Comparison of ENCODE assay signal across 8 mouse cellular contexts in genomic region chr11:32642249-32642876, GRCm38 (mm10). TPM values are rescaled to one million over a fixed set of nuclear protein-coding genes. Genes with fewer than 3 reads are reported as not detected.
DNase-seq lines count a peak whose midpoint lies in the region; ATAC-seq and TF ChIP-seq lines count a peak whose summit lies in the region.

Fbxw11 (plus strand) TSS chr11:32642724.

- 0 out of 2 replicates have a peak, but pooled peaks have one; percentile 1 for TF ChIP-seq CTCF in gastrocnemius, adult 2 months (IDR thresholded peaks at IDR 0.05)
- TF ChIP-seq CTCF in hindbrain, postnatal 0 days (IDR thresholded peaks at IDR 0.05; ENCODE audit: low read depth): no peak; the same call in 1 of the 2 replicates
- TF ChIP-seq CTCF in left cerebral cortex, adult 2 months (IDR thresholded peaks at IDR 0.05): no peak; the same call in 1 of the 2 replicates

- under 1% methylated on average over 56 of the region's 64 CpGs for WGBS in hindbrain, postnatal 0 days

- peak; percentile 99 for DNase-seq in ZHBTc4 (ENCODE audit: low read depth, low spot score)
- DNase-seq in gastrocnemius, adult 2 months: peak; percentile 97
- peak; percentile 98 for DNase-seq in hindbrain, postnatal 0 days (ENCODE audit: low spot score)
- DNase-seq in left cerebral cortex, adult 2 months (ENCODE audit: extremely low spot score in 1 of 2, low spot score in 2 of 2): peak; percentile 94 to 95
- peak; percentile 95 to 97 for DNase-seq in right cerebral cortex, adult 2 months (ENCODE audit: low spot score in 2 of 2)
- peak; percentile 95 for DNase-seq in urinary bladder, postnatal 14 days (ENCODE audit: low spot score)

- no peaks in the 10 kb centered on the region for H3K27me3 ChIP-seq in hindbrain, postnatal 0 days (ENCODE audit: insufficient read depth, low read length)

- ATAC-seq in common myeloid progenitor, adult 5-6 weeks (replicated peaks; ENCODE audit: low read depth, poor library complexity, severe bottlenecking): peak; percentile 82
- peak; percentile 95 for ATAC-seq in hindbrain, postnatal 0 days
- peak; percentile 87 for ATAC-seq in megakaryocyte, adult 5-6 weeks (ENCODE audit: poor library complexity, severe bottlenecking)

- H3K4me3 ChIP-seq in gastrocnemius, adult 2 months: peak within 1 kb of the TSS; percentile 89
- peak within 1 kb of the TSS; percentile 97 for H3K4me3 ChIP-seq in hindbrain, postnatal 0 days (ENCODE audit: low read length)
- peak within 1 kb of the TSS; percentile 61 for H3K4me3 ChIP-seq in left cerebral cortex, adult 2 months

- peaks cover 15% of the 10 kb centered on the region; the same call in 1 of the 2 replicates for H3K4me1 ChIP-seq in hindbrain, postnatal 0 days (ENCODE audit: insufficient read depth, low read length)

- no peaks in the 10 kb centered on the region for H3K9me3 ChIP-seq in hindbrain, postnatal 0 days (ENCODE audit: low read length)

- no peaks in the 10 kb centered on the region for H3K36me3 ChIP-seq in hindbrain, postnatal 0 days (ENCODE audit: insufficient read depth, low read length)

- H3K27ac ChIP-seq in gastrocnemius, adult 2 months: peak within 1 kb of the TSS; percentile 100
- H3K27ac ChIP-seq in hindbrain, postnatal 0 days: peak within 1 kb of the TSS; percentile 98
- peak within 1 kb of the TSS; percentile 96 for H3K27ac ChIP-seq in left cerebral cortex, adult 2 months

- peak within 1 kb of the TSS; percentile 97 for H3K9ac ChIP-seq in hindbrain, postnatal 0 days (replicated peaks; ENCODE audit: low read length)

- intact Hi-C loops in gastrocnemius, adult 2 months (cut with DNase I): loop anchor here (5.0 kb wide), 1 partner anchor 65 kb away; no protein-coding TSS in a partner anchor
- intact Hi-C loops in left cerebral cortex, adult 2 months (cut with DNase I): loop anchor here (2.0 to 5.0 kb wide), 3 partner anchors 52 to 520 kb away; partner anchors contain the start of gene Npm1

- H3K4me2 ChIP-seq in hindbrain, postnatal 0 days (ENCODE audit: low read depth, low read length): peak within 1 kb of the TSS; percentile 95

RNA-seq across cellular contexts. Expression of gene Fbxw11, which starts in this region (rescaled TPM):
- 34.6 and 59.2 TPM in 2 replicates for total RNA-seq in common myeloid progenitor, adult 5-6 weeks (2017)
- 10 to 100 TPM; 56.9 to 68.9 TPM for total RNA-seq in gastrocnemius, adult 2 months (2021)
- 149 and 343 TPM in 2 replicates for total RNA-seq in hindbrain, postnatal 0 days (2014; rRNA removed)
- 93.6 and 95.4 TPM in 2 replicates for polyA plus RNA-seq in hindbrain, postnatal 0 days (2015; fragmentation: Nextera tagmentation; extraction: Ambion mirVana)
- 100 to 1,000 TPM; 122 to 125 TPM for total RNA-seq in left cerebral cortex, adult 2 months (2021)
- total RNA-seq in megakaryocyte, adult 5-6 weeks (2015): 30.0 and 30.4 TPM in 2 replicates
- 47.0 and 52.8 TPM in 2 replicates for total RNA-seq in megakaryocyte, adult 5-6 weeks (2017)

Comparison
In these comparisons a context has a peak if more than half of its experiments do, and no peak if none do; other contexts are left out.
1. Peak in every context shown above with its lines: DNase-seq, ATAC-seq, H3K4me3 ChIP-seq and H3K27ac ChIP-seq.